8 mouse cellular contexts compared by ENCODE assay signal in genomic region chr10:81329194-81329975, GRCm38 (mm10). TPM values are rescaled to one million over a fixed set of nuclear protein-coding genes. Genes with fewer than 3 reads are reported as not detected.
DNase-seq lines count a peak whose midpoint lies in the region; ATAC-seq lines count a peak whose summit lies in the region.

No protein-coding gene starts in this region.

- WGBS in kidney, embryonic 14.5 days = 62% methylated on average over 10 of the region's 10 CpGs
- 41% methylated on average over 10 of the region's 10 CpGs for WGBS in intestine, embryonic 15.5 days

- no peaks in the 10 kb centered on the region for H3K9me3 ChIP-seq in kidney, embryonic 14.5 days (ENCODE audit: control insufficient read depth, low read length)
- H3K9me3 ChIP-seq in intestine, embryonic 15.5 days = no peaks in the 10 kb centered on the region

- peak overlapping the region; percentile 34 for H3K4me2 ChIP-seq in kidney, embryonic 14.5 days (replicated peaks; ENCODE audit: low read depth, low read length)
- H3K4me2 ChIP-seq in intestine, embryonic 15.5 days (replicated peaks) = peak overlapping the region; percentile 56

- ATAC-seq in kidney, embryonic 14.5 days (ENCODE audit: low FRiP score, low TSS enrichment) = peak; percentile 41; the same call in 1 of the 2 replicates
- peak; percentile 31 for ATAC-seq in common myeloid progenitor, adult 5-6 weeks (replicated peaks; ENCODE audit: low read depth, poor library complexity, severe bottlenecking)
- peak; percentile 78 for ATAC-seq in intestine, embryonic 15.5 days
- no peak for ATAC-seq in frontal cortex, adult (ENCODE audit: low TSS enrichment)

- peaks cover 24% of the 10 kb centered on the region; the same call in 1 of the 2 replicates for H3K4me1 ChIP-seq in kidney, embryonic 14.5 days (ENCODE audit: control insufficient read depth, insufficient read depth, low read length)
- peaks cover 47% of the 10 kb centered on the region for H3K4me1 ChIP-seq in intestine, embryonic 15.5 days (replicated peaks)

- no peak for DNase-seq in kidney, adult 11 months
- DNase-seq in lung, postnatal 4 days = peak; percentile 65 to 85
- DNase-seq in left cerebral cortex, adult 18-20 months (ENCODE audit: low spot score in 2 of 2) = no peak
- no peak for DNase-seq in right cerebral cortex, adult 18-20 months

- peaks cover 9% of the 10 kb centered on the region for H3K27me3 ChIP-seq in kidney, embryonic 14.5 days (ENCODE audit: control insufficient read depth, insufficient read depth, low read length)
- H3K27me3 ChIP-seq in intestine, embryonic 15.5 days (replicated peaks) = peaks cover 9% of the 10 kb centered on the region

- H3K36me3 ChIP-seq in kidney, embryonic 14.5 days (ENCODE audit: control insufficient read depth, insufficient read depth, low read length) = peaks cover 29% of the 10 kb centered on the region
- peaks cover 29% of the 10 kb centered on the region for H3K36me3 ChIP-seq in intestine, embryonic 15.5 days

- H3K27ac ChIP-seq in kidney, embryonic 14.5 days (ENCODE audit: low read depth, low read length) = peak overlapping the region; percentile 87
- H3K27ac ChIP-seq in intestine, embryonic 15.5 days = peak overlapping the region; percentile 94

- peak overlapping the region; percentile 18; the same call in 1 of the 2 replicates for H3K4me3 ChIP-seq in kidney, embryonic 14.5 days (ENCODE audit: low read length)
- H3K4me3 ChIP-seq in intestine, embryonic 15.5 days (replicated peaks) = peak overlapping the region; percentile 24

- peak overlapping the region; percentile 34; the same call in 1 of the 2 replicates for H3K9ac ChIP-seq in kidney, embryonic 14.5 days (ENCODE audit: low read depth, low read length)
- peak overlapping the region; percentile 40 for H3K9ac ChIP-seq in intestine, embryonic 15.5 days

RNA-seq across cellular contexts. Expression of gene Tbxa2r, which starts 0.9 kb away (rescaled TPM):
- 8.7 and 10.1 TPM in 2 replicates for polyA plus RNA-seq in kidney, embryonic 14.5 days (2014; fragmentation: Nextera tagmentation; extraction: Ambion mirVana)
- 3.4 and 4.2 TPM in 2 replicates for total RNA-seq in common myeloid progenitor, adult 5-6 weeks (2017)
- polyA plus RNA-seq in intestine, embryonic 15.5 days (2015; fragmentation: Nextera tagmentation; extraction: Ambion mirVana) = 21.3 and 21.7 TPM in 2 replicates
- 1 to 10 TPM; 1.1 to 1.5 TPM for total RNA-seq in left cerebral cortex, adult 18-20 months (2021)

RNA-seq across cellular contexts. Expression of gene Cactin, which starts 8.5 kb away (rescaled TPM):
- polyA plus RNA-seq in kidney, embryonic 14.5 days (2014; fragmentation: Nextera tagmentation; extraction: Ambion mirVana) = 21.4 and 29.6 TPM in 2 replicates
- total RNA-seq in common myeloid progenitor, adult 5-6 weeks (2017) = 27.9 and 35.1 TPM in 2 replicates
- polyA plus RNA-seq in intestine, embryonic 15.5 days (2015; fragmentation: Nextera tagmentation; extraction: Ambion mirVana) = 38.7 and 39.5 TPM in 2 replicates
- total RNA-seq in left cerebral cortex, adult 18-20 months (2021) = 10 to 100 TPM; 30.5 to 34.6 TPM

RNA-seq across cellular contexts. Expression of gene Gipc3, which starts 13.7 kb away (rescaled TPM):
- 0.05 and 0.07 TPM in 2 replicates for polyA plus RNA-seq in kidney, embryonic 14.5 days (2014; fragmentation: Nextera tagmentation; extraction: Ambion mirVana)
- total RNA-seq in common myeloid progenitor, adult 5-6 weeks (2017) = not detected in 2 replicates
- polyA plus RNA-seq in intestine, embryonic 15.5 days (2015; fragmentation: Nextera tagmentation; extraction: Ambion mirVana) = 0.06 TPM in 1 of 2 replicates, not detected in the other
- 1 to 10 TPM; 2.5 to 3.6 TPM for total RNA-seq in left cerebral cortex, adult 18-20 months (2021)

RNA-seq across cellular contexts. Expression of gene Hmg20b, which starts 20.9 kb away (rescaled TPM):
- 115 and 119 TPM in 2 replicates for polyA plus RNA-seq in kidney, embryonic 14.5 days (2014; fragmentation: Nextera tagmentation; extraction: Ambion mirVana)
- 33.2 and 35.5 TPM in 2 replicates for total RNA-seq in common myeloid progenitor, adult 5-6 weeks (2017)
- 71.2 and 71.7 TPM in 2 replicates for polyA plus RNA-seq in intestine, embryonic 15.5 days (2015; fragmentation: Nextera tagmentation; extraction: Ambion mirVana)
- total RNA-seq in left cerebral cortex, adult 18-20 months (2021) = 10 to 100 TPM; 28.9 to 30.5 TPM

RNA-seq across cellular contexts. Expression of gene Mfsd12, which starts 27.9 kb away (rescaled TPM):
- polyA plus RNA-seq in kidney, embryonic 14.5 days (2014; fragmentation: Nextera tagmentation; extraction: Ambion mirVana) = 4.1 and 4.6 TPM in 2 replicates
- 8.7 and 17.4 TPM in 2 replicates for total RNA-seq in common myeloid progenitor, adult 5-6 weeks (2017)
- 19.9 and 23.8 TPM in 2 replicates for polyA plus RNA-seq in intestine, embryonic 15.5 days (2015; fragmentation: Nextera tagmentation; extraction: Ambion mirVana)
- 10 to 100 TPM; 38.1 to 42.0 TPM for total RNA-seq in left cerebral cortex, adult 18-20 months (2021)

Comparison
In these comparisons a context has a peak if more than half of its experiments do, and no peak if none do; other contexts are left out.
1. DNase-seq: peak in lung, postnatal 4 days (2 of 2); none in kidney, adult 11 months (single experiment), left cerebral cortex, adult 18-20 months (0 of 2) and right cerebral cortex, adult 18-20 months (single experiment).